Mouse (Mus musculus): ENCODE measurements around the gene Ffar1. TPM values are rescaled to one million over a fixed set of nuclear protein-coding genes. Genes with fewer than 3 reads are reported as not detected.
"Not testable (repeated sequence)": the region's sequence is repeated elsewhere in the genome, so short reads cannot be mapped to it uniquely, and the experiment has no call there.

The Ffar1 gene
- polyA plus RNA-seq, 2 experiments from 2014 or later: 0.14 TPM; not detected in 1

DNA sequence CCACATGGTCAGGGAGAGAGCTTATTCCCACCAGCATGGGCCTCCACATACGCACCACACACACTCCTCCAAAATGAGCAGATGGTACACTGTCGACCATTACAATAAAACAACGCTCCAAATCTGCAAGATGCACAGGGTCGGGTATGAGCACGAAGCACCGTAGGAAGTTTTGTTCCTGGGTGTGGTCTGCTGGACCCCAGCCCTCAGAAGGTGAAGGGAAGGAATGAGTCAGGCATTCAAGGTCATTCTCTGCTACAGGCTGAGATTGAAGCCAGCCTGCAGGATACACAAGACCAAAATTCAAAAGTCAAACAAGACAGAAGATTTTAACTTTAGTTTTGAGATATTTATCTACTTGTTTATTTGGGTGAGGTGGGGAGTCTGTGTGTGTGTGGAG, 13.4 kb downstream of the Ffar1 start:
- ATAC-seq: no peak

DNA sequence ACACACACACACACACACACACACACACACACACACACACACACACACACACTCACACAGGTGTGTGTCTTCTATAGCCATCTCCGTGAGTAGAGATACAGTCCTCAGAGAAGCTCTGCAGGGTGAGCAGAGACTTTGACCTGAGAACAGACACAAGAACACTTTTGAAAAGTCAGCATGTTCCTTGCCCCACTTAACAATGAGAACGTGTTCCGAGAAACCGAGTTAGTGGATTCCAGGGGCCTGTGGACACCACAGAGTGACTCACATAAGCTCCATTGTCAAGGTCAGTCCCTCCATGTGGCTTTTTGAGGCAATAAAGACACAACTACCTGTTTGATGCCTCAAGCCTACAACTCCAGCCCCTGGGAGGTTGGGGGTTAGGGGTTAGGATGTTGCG, 14.0 kb downstream of the Ffar1 start:
- no peak for ATAC-seq

DNA sequence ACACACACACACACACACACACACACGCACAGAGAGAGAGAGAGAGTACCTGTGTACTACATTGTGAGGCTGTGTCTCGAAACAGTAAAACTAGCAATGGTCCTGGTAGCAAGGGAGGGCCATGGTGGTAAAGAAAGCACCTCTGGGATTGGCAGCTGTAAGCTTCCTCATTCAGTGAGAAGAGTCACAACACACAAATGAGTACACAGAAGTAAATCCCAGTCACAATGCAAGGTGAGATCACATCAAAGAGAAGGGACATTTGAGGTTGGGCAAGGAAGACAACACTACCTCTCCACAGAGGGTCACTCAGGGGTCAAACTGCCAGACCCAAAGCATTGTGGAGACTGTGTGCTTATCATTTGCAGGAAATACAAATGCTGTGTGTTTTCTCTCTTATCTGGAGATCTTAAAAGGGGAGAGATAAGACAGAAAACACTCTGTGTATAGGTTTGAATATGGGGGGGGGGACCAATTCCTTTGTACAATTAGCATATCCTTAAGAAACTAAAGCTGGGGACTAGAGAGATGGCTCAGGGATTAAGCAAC, 14.8 kb downstream of the Ffar1 start:
- no peak for ATAC-seq

DNA sequence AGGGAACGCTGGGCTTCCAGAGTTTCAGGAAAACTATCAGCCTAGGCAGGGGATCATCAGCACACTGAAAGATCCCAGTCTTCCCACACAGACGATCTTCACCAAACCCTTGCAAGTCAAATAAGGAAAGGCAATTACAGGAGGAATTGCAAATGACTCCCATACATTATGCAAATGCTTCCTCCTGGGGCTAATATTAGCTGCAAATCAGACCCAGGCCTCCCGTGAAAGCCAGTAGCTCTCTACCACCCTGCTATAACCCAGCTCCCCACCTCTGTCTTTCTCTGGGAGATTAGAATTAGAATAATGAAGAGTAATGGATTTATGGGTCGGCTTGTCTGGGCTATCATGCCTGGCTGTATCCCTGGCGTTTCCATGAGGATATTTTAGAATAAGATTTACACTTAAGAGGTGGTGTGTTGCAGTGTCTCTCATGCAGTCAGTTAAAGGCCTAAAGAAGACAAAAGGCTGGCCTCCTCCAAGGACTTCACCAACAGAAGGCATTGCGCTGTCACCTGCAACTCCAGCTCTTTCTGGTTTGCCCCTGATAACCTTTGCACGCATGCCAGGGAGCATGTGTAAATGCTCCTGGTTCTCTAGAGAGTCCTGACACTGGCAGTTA, 16.6 kb downstream of the Ffar1 start:
- ATAC-seq: no peak

DNA sequence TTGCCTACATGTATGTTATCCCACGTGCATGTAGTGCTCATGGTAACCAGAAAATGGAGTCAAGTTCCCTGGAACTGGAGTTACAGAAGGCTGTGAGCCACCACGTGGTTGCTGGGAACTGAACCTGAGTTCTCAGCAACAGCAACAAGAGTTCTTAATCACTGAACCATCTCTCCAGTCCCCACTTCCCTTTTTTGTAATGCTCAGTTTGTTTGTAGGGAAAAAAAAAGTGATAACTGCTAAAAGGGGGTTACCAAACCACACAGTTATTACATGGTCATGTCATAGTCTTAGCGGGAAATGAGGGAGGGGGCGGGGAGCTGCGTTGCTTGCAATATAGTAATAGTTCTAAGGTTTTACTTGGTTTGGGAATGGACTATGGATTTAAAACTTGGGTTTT, 19.3 kb downstream of the Ffar1 start:
- ATAC-seq: no peak

DNA sequence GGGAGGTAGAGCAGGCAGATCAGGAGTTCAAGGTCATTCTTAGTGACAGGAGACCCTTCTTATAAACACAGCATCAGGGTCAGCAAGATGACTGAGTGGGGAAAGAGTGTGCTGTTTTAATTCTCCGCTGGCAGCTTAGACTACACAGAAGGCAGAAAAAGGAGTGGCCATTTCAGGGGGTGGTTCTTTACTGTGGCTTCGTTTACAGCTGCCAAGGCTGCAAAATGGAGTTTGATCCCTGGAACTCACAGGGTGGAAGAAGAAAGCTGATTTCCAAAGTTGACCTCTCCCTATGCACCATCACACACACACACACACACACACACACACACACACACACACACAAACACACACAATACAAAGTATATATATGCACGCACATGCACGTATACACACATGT, 20.0 kb downstream of the Ffar1 start:
- no peak for ATAC-seq

DNA sequence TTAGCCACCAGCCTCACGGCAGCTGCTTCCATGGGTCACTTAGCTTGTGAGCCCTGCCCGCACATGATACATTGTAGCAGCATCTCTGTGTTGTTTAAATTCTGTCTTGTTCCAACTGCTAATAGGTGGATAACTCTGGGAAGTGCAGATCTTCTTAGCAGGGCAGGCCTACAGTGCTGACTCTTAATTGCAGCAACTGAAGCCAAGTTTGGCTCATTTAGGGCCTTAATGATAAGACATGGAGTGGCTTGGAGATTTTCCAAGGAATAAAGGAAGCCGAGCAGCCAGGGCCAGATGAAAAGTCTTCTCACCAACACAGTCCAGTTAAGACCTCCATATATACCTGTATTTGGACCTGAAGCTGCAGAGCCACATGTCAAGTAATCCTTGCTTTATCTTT, 21.1 kb downstream of the Ffar1 start:
- no peak for ATAC-seq

DNA sequence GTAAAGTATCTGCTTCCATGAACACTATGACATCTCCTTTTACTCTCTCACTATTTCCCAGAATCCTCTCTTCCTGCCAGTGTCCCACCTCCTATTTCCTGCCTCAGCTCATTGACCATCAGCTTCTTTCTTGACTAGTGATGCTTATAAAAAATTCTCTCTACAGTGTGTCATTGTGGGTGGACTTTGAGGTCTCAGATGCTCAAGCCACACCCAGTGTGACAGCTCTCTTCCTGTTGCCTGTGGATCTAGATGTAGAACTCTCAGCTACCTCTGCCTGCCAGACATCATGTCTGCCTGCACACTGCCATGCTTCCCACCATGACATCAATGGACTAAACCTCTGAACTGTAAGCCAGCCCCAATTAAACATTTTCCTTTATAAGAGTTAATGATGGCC, 24.1 kb downstream of the Ffar1 start:
- no peak for ATAC-seq

DNA sequence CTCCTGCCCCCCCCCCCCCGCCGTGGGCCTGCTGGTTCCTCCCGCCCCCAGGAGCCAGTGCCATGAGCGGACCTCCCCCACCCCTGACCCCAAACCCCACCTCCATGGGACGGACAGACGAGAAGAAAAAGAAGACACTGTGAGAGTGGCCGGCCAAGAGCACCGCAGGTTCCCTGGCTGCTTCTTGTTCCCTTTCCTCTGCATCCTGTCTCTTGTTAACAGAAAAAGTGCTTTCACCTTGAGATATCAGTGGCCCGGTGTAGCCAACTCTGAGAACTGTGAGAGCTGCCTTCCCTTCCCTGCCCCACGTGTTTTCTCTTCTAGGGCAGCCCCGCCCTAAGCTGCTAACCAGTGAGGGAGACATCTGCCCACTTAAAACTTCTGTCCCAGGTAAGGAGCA, 28.7 kb downstream of the Ffar1 start:
- ATAC-seq: not testable (repeated sequence)

DNA sequence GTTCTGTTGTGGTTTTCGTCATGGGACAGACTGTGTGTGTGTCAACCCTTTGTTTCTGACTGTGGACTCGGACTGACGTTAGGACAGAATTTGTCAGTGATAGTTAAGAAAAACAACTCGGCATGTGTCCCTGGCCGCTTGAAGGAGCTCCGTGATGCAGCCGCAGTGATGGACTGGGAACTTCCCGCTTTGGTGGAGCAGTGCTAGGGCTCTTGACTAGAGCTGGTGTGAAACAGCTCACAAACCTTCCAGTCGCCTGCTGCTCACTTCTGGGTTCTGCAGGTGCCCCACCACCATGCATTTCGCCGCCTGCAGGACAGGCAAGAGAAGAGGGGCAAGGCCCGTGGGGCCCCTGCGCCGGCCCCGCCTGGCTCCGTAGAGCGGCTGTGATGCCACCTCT, 29.1 kb downstream of the Ffar1 start:
- ATAC-seq: no peak

DNA sequence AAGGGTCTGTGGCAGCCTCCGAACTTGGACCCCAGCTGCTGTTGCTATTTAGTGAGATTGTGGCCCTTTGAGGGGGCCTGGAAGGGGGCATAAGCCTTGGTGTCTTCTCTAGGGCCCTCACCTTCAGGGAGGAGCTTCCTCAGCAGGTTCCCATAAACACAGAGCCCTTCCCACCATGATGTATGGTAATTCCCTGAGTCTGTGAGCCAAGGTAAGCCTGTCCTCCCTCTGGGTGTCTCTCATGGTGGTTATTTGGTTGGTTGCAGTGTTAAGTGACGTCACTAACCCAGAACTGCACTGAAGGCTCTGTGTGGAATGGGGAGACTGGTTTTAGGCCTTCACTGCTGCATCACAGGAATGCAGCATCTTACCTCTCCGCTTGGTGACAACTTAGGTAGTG, 31.9 kb downstream of the Ffar1 start:
- no peak for ATAC-seq

DNA sequence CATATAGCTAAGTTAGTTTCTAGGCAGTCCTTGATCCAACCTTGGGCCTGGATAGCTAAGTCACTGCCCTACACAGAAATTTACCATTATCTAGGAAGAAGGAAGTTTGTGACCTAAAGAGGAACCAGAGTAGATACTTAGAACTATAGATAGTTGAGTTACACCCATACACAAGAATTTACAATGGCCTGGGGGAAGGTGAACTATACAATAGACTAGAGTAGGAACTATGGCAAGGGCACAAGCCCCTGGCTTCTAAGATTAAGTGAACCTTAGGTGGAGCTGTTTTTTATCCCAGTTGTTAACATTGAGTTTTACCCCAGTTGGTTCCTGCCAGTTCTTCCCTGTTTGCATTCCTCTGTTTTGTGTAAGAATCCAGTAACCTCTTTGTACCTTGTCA, 32.5 kb downstream of the Ffar1 start:
- ATAC-seq: not testable (repeated sequence)

DNA sequence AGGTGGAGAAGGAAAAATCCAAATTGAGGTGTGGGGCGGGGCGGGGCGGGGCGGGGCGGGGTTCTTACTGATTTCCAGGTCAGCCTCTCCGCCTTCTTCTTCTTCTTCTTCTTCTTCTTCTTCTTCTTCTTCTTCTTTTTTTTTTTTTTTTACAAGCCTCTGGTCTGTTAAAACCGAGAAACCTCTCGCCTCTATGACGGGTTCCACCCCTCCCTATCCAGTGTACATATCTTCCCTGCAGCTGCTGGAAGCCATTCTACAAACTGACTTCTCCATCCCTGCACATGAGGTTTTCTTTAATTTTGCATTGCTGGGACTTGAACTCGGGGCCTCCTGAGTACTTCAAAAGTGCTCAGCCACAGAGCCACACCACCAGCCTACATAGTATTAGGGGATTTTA, 34.7 kb downstream of the Ffar1 start:
- ATAC-seq: no peak

DNA sequence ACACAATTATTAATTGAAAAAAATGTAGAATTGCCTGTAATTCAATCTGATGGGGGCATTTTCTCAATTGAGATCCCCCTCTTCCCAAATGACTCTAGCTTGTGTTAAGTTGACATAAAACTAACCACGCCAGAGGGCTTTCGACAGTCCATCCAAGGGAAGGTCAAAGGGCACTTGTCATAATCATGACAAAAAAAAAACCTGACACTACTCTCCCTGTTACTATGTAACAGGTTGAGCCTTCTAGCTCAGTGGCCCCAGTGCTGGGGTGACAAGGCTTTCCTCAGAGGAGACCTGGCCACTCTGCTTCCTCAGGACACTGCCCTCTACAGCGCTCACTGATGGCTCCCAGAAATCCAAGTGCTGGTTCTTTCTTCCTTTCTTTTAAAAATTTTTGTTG, 37.1 kb downstream of the Ffar1 start:
- no peak for ATAC-seq

DNA sequence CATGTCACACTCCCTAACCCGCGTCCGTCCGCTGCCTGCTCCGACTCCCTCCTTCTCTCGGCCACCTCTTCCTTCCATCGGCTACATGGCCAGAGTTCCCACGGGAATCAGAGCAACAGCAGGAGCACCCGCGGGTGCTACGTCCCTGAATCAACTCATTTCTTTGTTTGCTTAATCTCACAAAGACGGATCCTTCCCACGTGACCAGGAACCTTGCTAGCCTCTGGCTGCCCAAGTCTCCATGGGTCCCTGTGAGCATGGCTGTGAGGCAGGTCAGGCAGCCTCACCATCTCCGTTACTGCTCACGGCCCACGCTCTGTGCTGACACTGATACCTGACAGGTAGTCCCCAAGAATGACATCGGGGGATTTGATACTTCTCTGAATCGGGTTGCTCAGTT, 37.7 kb downstream of the Ffar1 start, which contains the start of gene Ffar2:
TSS of gene Ffar2 (minus strand) at position 101 of the 400 bp plus-strand sequence.
- no peak for ATAC-seq

DNA sequence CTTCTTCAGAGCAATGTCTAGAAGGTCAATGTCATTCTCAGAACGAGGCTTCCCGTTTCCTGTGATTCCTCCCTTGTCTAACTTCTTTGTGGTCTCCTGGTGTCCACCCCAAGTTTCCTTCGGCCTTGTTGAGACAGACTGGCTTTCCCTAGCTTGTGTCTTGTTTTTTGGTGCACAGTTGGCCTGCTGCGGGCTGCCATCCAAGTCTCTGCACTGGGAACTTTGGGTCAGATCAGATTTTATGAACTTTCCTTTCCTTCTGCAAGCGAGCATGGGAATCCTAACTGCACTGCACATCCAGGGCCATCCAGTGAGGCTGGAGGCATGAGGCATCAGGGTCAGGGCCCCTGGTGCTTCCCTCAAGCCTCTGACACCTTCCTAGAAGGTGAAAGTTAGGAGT, 39.8 kb downstream of the Ffar1 start:
- ATAC-seq: no peak

DNA sequence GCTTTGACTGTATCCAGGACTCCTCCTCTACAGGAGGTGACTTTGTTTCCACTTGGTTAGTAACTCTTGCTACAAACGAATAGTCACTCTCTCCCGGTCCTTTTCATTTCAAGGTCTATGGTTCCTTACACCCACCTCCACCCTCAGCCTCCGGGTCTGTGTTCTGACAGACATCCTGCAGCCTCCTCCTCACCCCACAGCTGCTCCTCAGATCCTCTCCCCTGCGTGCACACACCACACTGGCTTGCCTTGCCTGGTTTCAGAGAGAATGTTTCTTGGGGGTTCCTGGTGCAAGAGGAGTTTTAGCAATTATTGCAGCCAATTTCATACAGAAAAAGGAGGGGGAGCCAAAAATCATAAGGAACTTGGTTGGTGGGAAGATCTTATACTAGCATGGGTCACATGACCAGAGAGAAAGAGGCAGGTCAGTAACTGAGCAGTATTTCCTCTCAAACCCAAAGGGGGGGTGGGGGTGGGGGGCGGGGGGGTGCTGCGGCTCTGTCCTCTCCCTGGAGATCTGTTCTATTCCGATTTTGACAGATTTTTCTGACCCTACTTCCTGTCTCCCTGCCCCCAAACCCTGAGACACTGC, 40.4 kb downstream of the Ffar1 start:
- no peak for ATAC-seq

DNA sequence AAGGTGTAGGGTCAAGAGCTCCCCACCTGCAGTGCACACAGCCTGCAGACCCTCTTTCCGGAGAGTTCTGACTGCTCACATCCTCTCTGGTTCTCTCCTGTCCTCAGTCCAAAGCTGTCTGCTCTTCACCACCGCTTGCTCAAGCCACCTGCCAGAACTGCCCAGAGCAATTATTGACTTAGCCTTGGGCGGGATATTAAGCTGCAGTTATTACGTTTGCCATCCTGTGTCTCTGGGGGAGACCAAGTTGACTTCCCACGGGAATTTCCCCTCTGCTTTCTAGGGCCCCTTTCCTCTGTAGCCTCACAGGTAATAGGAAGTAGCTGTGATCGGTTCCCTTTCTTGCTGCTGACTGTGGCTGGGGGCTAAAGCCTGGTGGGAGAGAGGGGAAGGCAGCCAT, 41.2 kb downstream of the Ffar1 start:
- ATAC-seq: no peak

DNA sequence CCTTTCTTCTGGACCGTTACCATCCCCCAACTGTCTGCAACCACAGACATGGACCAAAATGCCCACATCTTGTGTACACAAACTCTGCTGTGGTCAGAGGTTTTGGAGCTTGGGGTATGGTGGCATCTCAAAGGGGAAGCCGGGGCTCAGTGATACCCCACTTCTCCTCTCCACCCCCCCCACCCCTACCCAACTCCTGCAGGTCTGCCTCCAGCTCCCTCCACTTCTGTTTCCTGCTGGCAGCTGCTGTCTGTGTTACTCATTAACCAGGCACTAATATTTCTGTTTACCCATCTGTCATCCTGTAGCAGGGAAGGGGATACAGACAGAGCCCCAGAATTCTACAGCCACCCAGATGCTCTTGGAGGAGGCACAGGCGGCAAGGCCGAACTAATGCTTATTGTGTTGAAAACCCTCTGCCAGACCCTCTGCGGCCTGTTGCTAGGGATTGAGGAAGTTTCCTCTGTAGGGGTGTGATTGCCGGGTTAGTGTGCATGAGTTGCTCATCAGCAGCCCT, 49.0 kb downstream of the Ffar1 start:
- ATAC-seq: no peak

DNA sequence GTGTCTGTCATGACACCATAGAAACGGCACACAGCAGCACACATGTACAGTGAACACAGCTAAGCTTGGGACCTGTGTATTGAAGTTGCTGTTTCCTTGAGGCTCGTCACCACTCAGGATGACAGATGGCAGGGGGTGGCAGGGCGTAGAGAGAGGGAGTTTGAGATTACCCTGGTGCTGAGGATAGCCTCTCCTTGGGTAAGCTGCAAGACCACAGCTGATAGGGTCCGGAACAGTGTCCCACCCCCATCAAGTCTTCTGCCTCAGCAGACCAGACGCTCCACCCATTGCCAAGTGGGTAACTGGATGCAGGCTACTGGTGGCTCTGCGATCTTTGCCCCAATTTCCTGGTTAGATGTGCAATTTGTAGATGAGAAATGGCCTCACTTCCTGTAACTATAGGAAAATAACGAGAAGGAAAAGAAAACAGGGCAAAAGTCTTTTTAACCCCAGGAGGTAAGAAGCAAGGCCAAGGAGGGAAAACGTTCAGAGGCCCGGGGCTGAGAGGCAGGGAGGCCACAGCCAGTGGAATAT, 49.5 kb downstream of the Ffar1 start:
- ATAC-seq: no peak

DNA sequence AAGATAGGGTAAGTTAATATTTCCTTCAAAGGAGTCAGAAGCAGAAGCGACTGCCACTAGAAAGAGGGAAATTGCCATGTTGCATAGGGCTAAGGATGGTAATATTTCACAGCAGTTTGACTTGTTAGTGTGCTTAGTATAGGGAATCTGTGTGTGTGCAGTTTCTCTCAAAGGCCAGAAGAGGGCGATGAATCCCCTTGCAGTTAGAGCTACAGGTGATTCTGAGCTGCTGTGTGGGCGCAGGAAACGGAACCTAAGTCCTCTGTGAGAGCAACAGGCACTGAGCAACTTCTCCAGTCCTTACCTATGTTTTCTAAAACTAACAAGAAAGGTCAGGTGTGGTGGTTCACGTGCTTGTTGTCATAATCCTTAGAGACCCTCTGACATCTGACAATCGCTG, 51.0 kb downstream of the Ffar1 start:
- ATAC-seq: no peak
